20 mouse cellular contexts compared by ENCODE assay signal in the genomic region with DNA sequence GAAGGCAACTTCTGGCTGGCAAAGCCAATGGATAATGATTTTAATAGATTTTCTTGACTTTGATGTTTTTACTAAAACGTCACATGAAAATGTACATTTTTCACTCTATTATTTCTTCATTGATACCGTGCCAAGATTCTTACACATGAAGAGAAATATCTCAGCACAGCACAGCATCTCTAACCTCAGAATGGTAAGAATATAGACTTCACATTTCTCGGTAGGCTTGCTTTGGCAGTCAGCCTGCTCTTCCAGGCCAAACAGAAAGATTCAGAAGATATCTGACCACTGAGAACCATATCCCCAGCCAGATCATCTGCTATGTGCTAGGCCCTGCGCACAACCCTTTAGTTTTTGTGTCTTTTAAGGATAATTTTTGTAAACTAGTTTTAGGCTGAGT.
"Had no signal": no experiment of that assay in that cellular context is flagged by ENCODE, and none has a peak within 500 bp of the region (broad histone marks: within the 10 kb centered on the region; RNA-seq: fewer than 3 reads in every experiment).

No protein-coding gene starts in this region.

- H3K36me3 ChIP-seq: intestine, embryonic 15.5 days; limb, embryonic 12.5 days; liver, embryonic 12.5 days; liver, embryonic 15.5 days; midbrain, embryonic 12.5 days; midbrain, embryonic 15.5 days; neural tube, embryonic 13.5 days had no signal

- H3K9me3 ChIP-seq: intestine, embryonic 15.5 days; limb, embryonic 12.5 days; liver, embryonic 12.5 days; liver, embryonic 15.5 days; midbrain, embryonic 12.5 days; midbrain, embryonic 15.5 days; neural tube, embryonic 13.5 days had no signal

- DNase-seq: kidney, adult 11 months; kidney, adult 8-10 months; kidney, postnatal 25 days; layer of hippocampus, adult 9-11 months; liver; lung, adult 18-20 months; retina, postnatal 1 day; right cerebral cortex, postnatal 25 days; spleen, adult 18-20 months; thymus, postnatal 25 days had no signal

- H3K9ac ChIP-seq: intestine, embryonic 15.5 days; limb, embryonic 12.5 days; liver, embryonic 12.5 days; liver, embryonic 15.5 days; midbrain, embryonic 12.5 days; midbrain, embryonic 15.5 days; neural tube, embryonic 13.5 days had no signal

- H3K27ac ChIP-seq: intestine, embryonic 15.5 days; layer of hippocampus, adult 2 months; limb, embryonic 12.5 days; liver, embryonic 12.5 days; liver, embryonic 15.5 days; macrophage; midbrain, embryonic 12.5 days; midbrain, embryonic 15.5 days; neural tube, embryonic 13.5 days had no signal

- H3K4me2 ChIP-seq: intestine, embryonic 15.5 days; limb, embryonic 12.5 days; liver, embryonic 12.5 days; liver, embryonic 15.5 days; midbrain, embryonic 12.5 days; midbrain, embryonic 15.5 days; neural tube, embryonic 13.5 days had no signal

- H3K27me3 ChIP-seq: intestine, embryonic 15.5 days; limb, embryonic 12.5 days; liver, embryonic 12.5 days; liver, embryonic 15.5 days; midbrain, embryonic 12.5 days; midbrain, embryonic 15.5 days; neural tube, embryonic 13.5 days had no signal

- H3K4me1 ChIP-seq: intestine, embryonic 15.5 days; liver, embryonic 12.5 days; liver, embryonic 15.5 days; midbrain, embryonic 12.5 days; midbrain, embryonic 15.5 days; neural tube, embryonic 13.5 days had no signal

- ATAC-seq: liver, embryonic 12.5 days; lung, postnatal 0 days; midbrain, embryonic 15.5 days had no signal

- H3K4me3 ChIP-seq: intestine, embryonic 15.5 days; layer of hippocampus, adult 2 months; limb, embryonic 12.5 days; liver, embryonic 12.5 days; liver, embryonic 15.5 days; midbrain, embryonic 12.5 days; midbrain, embryonic 15.5 days; neural tube, embryonic 13.5 days had no signal
